Mouse (Mus musculus) forebrain, embryonic 11.5 days (tissue): ENCODE results near the gene Nfic. TPM values are rescaled to one million over a fixed set of nuclear protein-coding genes. Genes with fewer than 3 reads are reported as not detected.

Experiments
- ATAC-seq: fragments of 200-750 bp; cut with Nextera tagmentation; replicated peaks from 2 replicates; pipeline ENCODE4 v1.8.0; 2017; ENCODE audit warnings: moderate TSS enrichment; ENCODE audit not compliant: low FRiP score
- DNase-seq: peaks from one replicate; pipeline ENCODE4 v3.0.0-alpha.2; 2017; ENCODE audit warnings: low spot score
- H3K27ac ChIP-seq: fragments of 300-500 bp; sonication (generic); 2 replicates; pipeline ENCODE4 v1.5.1; 2014; ENCODE audit warnings: low read depth, low read length
- H3K27me3 ChIP-seq: fragments of 300-500 bp; sonication (generic); 2 replicates; pipeline ENCODE4 v1.6.1; 2014; ENCODE audit warnings: mild to moderate bottlenecking, low read length, mixed read lengths; ENCODE audit not compliant: control insufficient read depth, insufficient read depth
- H3K36me3 ChIP-seq: fragments of 300-500 bp; sonication (generic); 2 replicates; pipeline ENCODE4 v1.6.1; 2014; ENCODE audit warnings: mild to moderate bottlenecking, low read length, moderate library complexity, mixed read lengths; ENCODE audit not compliant: control insufficient read depth, insufficient read depth
- H3K4me1 ChIP-seq: fragments of 300-500 bp; sonication (generic); replicated peaks from 2 replicates; pipeline ENCODE4 v1.6.1; 2014; ENCODE audit warnings: low read length, mixed read lengths; ENCODE audit not compliant: control insufficient read depth, insufficient read depth
- H3K4me2 ChIP-seq: fragments of 300-500 bp; sonication (generic); 2 replicates; pipeline ENCODE4 v1.6.1; 2014; ENCODE audit warnings: low read depth, mild to moderate bottlenecking, low read length, moderate library complexity, mixed read lengths; ENCODE audit not compliant: severe bottlenecking
- H3K4me3 ChIP-seq: fragments of 300-500 bp; sonication (generic); 2 replicates; pipeline ENCODE4 v1.5.1; 2014; ENCODE audit warnings: low read depth, low read length
- H3K9ac ChIP-seq: fragments of 300-500 bp; sonication (generic); 2 replicates; pipeline ENCODE4 v1.6.1; 2014; ENCODE audit warnings: low read length
- H3K9me3 ChIP-seq: fragments of 300-500 bp; sonication (generic); 2 replicates; pipeline ENCODE4 v1.6.1; 2016; ENCODE audit warnings: low read length, mixed read lengths; ENCODE audit not compliant: control insufficient read depth
- WGBS: fragments of 180-500 bp; shearing (Covaris S2); extraction: QIAGEN DNeasy Blood & Tissue Kit; methylation state at CpG from one replicate; pipeline ENCODE4 v1.1.7; 2014; 5-methylcytosine and 5-hydroxymethylcytosine counted together
- polyA plus RNA-seq: library from polyadenylated mRNA; unstranded; fragments of >200 nt; fragmentation: Nextera tagmentation; extraction: Ambion mirVana; gene quantifications from 2 replicates; pipeline ENCODE4 v1.2.1, GENCODE M21; 2014

Gene Nfic
- polyA plus RNA-seq, 1 experiment from 2014 or later, result 10.8 TPM

DNA sequence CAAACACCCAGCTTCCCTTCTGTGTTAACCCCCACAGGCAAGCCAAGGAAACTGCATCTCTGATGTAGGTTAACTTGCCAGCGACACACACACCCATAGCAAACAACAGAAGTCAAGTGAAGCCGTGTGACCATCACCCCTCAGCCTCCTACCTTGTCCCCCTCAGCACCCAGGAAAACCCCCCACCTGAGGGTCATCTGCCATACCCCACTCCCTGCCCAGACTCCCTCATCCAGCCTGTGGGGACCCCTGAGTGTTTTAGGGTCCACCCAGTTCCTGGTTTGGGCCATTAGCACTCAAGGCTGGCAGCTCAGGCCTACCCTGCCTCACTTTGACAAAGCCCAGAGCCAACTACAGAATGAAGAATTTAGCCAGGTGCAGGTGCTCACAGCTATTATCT lies 10.6 kb upstream of the Nfic start:
- peak; percentile 49 for DNase-seq
- no peaks in the 10 kb centered on the region for H3K9me3 ChIP-seq
- WGBS, result 70% methylated on average over 2 of the region's 2 CpGs

DNA sequence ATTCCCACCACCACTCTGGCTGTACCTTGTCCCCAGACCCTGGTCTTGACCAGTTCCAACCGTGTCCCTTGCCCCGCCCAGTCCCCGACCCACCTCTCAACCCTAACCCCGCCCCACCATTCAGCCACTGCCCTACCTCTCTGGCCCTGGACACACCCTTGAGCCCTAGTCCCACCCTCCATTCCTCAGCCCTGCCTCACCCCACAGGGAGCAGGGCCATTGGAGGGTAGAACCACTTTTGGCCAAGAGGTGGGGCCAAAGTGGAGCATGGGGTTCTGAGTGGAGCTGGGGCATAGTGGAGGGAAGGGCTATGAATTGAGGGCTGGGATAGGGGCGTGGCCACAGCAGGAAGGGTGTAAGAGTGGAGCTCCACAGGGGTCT lies 9.8 kb upstream of the Nfic start:
- Histone ChIP-seq H3K27me3 (peaks cover 41% of the 10 kb centered on the region), H3K4me2 (no peak overlapping the region), H3K9ac (no peak overlapping the region), H3K4me1 (peaks cover 9% of the 10 kb centered on the region), H3K4me3 (no peak overlapping the region), H3K27ac (no peak overlapping the region), H3K36me3 (no peaks in the 10 kb centered on the region), H3K9me3 (no peaks in the 10 kb centered on the region)
- ATAC-seq (peak; percentile 13), DNase-seq (peak; percentile 52)
- 3% methylated on average over 5 of the region's 5 CpGs for WGBS

More for the DNA sequence above, 10.6 kb upstream of the Nfic start:
- Histone ChIP-seq H3K36me3 (no peaks in the 10 kb centered on the region), H3K4me2 (no peak overlapping the region), H3K4me1 (peaks cover 9% of the 10 kb centered on the region), H3K4me3 (no peak overlapping the region), H3K27me3 (peaks cover 33% of the 10 kb centered on the region), H3K9ac (no peak overlapping the region), H3K27ac (no peak overlapping the region)
- no peak for ATAC-seq

DNA sequence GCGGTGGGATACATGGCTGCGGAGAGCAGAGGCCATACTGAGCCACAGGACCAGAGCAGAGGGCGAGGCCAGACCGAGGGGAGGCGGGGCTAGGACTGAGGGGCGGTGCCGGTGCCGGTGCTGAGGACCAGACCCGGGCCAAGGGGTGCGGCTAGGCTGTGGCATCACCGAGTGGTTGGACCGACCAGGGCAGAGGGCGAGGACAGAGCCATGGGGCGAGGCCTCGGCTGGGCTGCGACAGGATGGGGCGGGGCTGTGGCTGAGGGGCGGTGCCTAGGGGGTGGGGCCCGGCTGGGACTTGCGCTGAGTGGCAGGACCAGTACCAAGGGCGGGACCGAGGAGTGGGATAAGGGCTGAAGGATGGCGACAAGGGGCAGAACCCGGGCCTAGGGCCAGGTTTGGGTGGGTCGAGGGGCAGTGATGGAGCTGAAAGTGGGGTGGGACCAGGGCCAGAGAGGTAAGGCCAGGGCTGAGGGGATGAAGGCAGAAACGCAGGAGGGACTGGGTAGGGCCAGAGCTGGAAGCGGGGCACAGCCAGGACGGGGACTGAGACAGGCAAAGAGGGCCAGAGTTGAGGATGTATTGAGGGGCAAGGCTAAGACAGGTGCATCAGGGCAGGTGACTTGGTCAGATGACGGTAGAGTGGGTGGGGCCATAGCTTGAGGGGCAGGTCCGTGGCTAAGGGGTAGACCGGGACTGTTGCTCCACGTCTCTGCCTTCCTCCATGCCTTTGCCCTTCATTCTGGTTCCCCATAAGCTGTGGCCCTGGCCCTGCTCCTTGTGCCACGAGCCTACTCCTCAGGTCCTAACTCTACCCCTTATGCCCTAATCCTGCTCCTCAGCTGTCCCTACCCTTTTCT lies 9.2 kb upstream of the Nfic start:
- Histone ChIP-seq H3K4me1 (peaks cover 9% of the 10 kb centered on the region), H3K9ac (peak overlapping the region; percentile 29), H3K4me3 (peak overlapping the region; percentile 37), H3K9me3 (no peaks in the 10 kb centered on the region), H3K4me2 (peak overlapping the region; percentile 70), H3K36me3 (no peaks in the 10 kb centered on the region), H3K27ac (no peak overlapping the region), H3K27me3 (peaks cover 47% of the 10 kb centered on the region)
- peak; percentile 89 for ATAC-seq
- DNase-seq, result peak; percentile 89
- 3% methylated on average over 33 of the region's 33 CpGs for WGBS

DNA sequence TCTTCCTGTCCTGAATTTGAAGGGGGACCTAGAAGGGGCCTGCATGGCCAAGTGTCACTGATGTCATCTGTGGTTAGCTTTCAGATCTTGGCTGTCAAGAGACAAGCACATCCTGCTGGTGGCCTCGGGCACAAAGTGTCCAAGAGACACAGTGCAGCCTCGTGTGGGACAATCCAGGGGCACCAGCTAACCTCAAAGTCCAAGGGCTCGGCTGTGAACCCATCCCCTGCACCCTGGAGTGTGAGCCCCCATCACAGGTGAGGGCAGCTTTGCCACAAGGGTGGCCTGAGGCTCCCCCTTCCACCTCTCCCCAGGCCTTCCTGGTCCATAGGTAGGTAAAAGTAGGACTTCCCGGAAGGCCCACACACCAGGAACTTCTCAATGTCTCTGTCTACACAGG lies 8.1 kb upstream of the Nfic start:
- Histone ChIP-seq H3K27me3 (peaks cover 52% of the 10 kb centered on the region), H3K27ac (no peak overlapping the region), H3K9ac (no peak overlapping the region), H3K4me3 (no peak overlapping the region), H3K4me1 (peaks cover 9% of the 10 kb centered on the region), H3K9me3 (no peaks in the 10 kb centered on the region), H3K4me2 (no peak overlapping the region), H3K36me3 (no peaks in the 10 kb centered on the region)
- WGBS, result 72% methylated on average over 4 of the region's 4 CpGs
- ATAC-seq (no peak), DNase-seq (peak; percentile 48)

DNA sequence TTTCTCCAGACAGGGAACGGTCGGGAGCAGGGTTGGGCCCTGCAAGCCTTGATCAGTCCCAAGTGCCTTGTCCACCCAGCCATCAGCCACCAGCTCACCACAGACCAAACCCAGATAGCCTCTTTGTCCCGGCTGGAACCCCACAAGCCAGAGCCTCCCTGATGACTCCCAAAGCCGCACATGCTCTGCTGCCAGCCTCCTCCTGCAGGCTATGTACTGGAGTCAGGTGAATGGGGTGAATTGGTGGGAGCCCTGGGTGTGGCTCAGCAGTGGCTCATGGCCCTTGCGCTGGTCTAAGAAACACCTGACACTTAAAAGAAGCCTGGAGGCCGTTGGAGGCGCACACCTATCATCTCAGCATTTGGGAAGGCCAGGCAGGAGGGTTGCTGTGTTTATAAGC lies 7.5 kb upstream of the Nfic start:
- Histone ChIP-seq H3K9ac (no peak overlapping the region), H3K9me3 (no peaks in the 10 kb centered on the region), H3K4me3 (no peak overlapping the region), H3K4me2 (no peak overlapping the region), H3K27ac (no peak overlapping the region), H3K27me3 (peaks cover 56% of the 10 kb centered on the region), H3K4me1 (peaks cover 9% of the 10 kb centered on the region), H3K36me3 (no peaks in the 10 kb centered on the region)
- no peak for ATAC-seq
- WGBS, result 79% methylated on average over 7 of the region's 7 CpGs
- no peak for DNase-seq

DNA sequence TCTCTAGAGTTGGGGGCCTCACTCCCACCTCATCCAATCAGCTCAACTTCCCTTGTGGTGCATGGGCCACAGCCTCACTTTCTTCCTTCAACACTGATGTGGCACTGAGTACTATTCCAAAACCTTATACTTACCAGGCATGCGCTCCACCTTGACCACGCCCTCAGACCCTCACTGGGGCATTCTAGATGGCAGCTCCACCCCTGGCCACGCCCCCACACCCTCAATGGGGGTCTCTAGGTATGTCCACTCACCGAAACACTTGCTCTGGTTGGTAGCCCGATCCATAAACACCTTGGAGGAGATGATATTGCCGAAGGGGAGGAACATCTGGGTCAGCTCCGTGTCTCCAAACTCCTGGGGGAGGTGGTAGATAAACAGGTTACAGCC lies 7.0 kb upstream of the Nfic start:
- no peak for DNase-seq

DNA sequence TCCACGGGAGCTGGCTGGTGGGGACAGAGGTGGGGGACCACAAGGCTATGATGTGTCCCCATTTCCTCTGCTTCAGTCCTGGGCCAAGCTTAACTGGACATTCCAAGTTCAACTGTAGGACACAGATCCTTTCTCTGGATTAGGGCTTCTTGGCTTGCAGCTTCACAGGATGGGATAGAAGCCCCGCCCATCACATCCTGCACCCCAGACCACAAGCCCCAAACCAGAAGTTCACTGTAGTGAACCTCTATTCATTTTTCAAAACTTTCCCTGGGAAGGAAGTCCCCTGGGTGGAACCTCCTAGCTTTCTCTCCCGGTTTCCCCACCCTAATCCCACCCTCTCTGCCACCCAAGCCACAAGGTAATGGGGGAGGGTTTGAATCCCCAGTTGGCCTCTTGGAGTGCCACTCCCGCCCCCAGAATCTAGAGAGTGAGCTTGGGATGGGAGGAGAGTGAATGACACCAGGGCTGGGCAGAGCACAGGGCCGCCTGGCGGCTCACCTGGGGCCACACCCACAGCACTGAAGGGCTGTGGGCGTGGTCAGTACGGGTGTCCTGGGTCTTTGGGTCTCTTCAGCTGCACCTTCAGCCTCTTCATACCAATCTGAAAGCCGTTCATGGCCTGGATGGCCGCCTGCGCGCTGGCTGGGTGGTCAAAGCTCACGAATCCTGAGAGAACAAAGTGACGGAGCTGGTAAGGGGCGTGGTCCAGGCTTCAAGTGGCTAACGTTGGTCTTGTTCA lies 6.4 kb upstream of the Nfic start:
- ATAC-seq (no peak), DNase-seq (no peak)
- Histone ChIP-seq H3K4me3 (no peak overlapping the region), H3K27me3 (peaks cover 56% of the 10 kb centered on the region), H3K27ac (no peak overlapping the region), H3K4me2 (no peak overlapping the region), H3K36me3 (no peaks in the 10 kb centered on the region), H3K4me1 (peaks cover 9% of the 10 kb centered on the region), H3K9ac (no peak overlapping the region), H3K9me3 (no peaks in the 10 kb centered on the region)
- 5% methylated on average over 16 of the region's 16 CpGs for WGBS

More for the DNA sequence above, 7.0 kb upstream of the Nfic start:
- Histone ChIP-seq H3K27ac (no peak overlapping the region), H3K4me1 (peaks cover 9% of the 10 kb centered on the region), H3K27me3 (peaks cover 56% of the 10 kb centered on the region), H3K9me3 (no peaks in the 10 kb centered on the region), H3K9ac (no peak overlapping the region), H3K4me2 (no peak overlapping the region), H3K4me3 (no peak overlapping the region), H3K36me3 (no peaks in the 10 kb centered on the region)
- 37% methylated on average over 7 of the region's 7 CpGs for WGBS
- ATAC-seq, result no peak

DNA sequence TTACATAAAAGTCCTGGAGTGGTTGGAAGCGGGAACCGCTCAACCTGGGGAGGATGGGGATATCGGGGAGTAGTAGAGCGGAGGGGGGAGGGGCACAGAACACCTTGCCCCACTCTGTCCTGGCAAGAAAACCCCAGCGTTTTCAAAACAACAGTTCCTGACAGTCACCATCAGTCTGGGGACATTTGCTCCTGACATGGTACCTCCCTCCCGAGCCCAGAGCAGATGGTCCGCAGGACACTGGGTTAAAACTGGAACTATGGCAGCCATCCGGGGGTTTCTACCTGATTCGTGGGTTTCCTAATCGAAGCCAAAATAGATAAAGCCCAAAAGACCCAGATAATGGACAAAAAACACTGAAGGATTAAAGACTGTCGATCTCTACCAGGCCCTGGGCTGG lies 5.5 kb upstream of the Nfic start:
- Histone ChIP-seq H3K4me3 (no peak overlapping the region), H3K36me3 (no peaks in the 10 kb centered on the region), H3K9me3 (no peaks in the 10 kb centered on the region), H3K27me3 (peaks cover 58% of the 10 kb centered on the region), H3K9ac (no peak overlapping the region), H3K27ac (no peak overlapping the region), H3K4me1 (peaks cover 9% of the 10 kb centered on the region), H3K4me2 (no peak overlapping the region)
- ATAC-seq (no peak), DNase-seq (no peak)
- WGBS, result 38% methylated on average over 11 of the region's 11 CpGs
